Mouse (Mus musculus): ENCODE measurements around the gene Slc16a1. TPM values are rescaled to one million over a fixed set of nuclear protein-coding genes. Genes with fewer than 3 reads are reported as not detected.
A peak's percentile ranks its signal among the peaks of the same experiment; 100 is the strongest.

The Slc16a1 gene
- total and polyA plus RNA-seq, 3 experiments: 60.3 to 192 (median 97.5) TPM

- Histone ChIP-seq H3K36me3 (replicated peaks in 1 of 2; ENCODE audit: control insufficient read depth in 1 of 2, insufficient read depth in 1 of 2, low read length in 1 of 2) (peaks cover 0 to 10% of the 10 kb centered on the region in 2 experiments), H3K4me1 (ENCODE audit: control insufficient read depth in 1 of 2, insufficient read depth in 2 of 2) (peaks cover 5 to 66% of the 10 kb centered on the region in 2 experiments; a peak in 3 of 4 replicates), H3K9ac (ENCODE audit: insufficient read depth, low read depth) (no peak overlapping the region), H3K27me3 (replicated peaks) (no peaks in the 10 kb centered on the region), H3K9me3 (replicated peaks; ENCODE audit: low read length) (no peaks in the 10 kb centered on the region), H3K79me2 (replicated peaks; ENCODE audit: control insufficient read depth, extremely low read depth, insufficient read depth, poor library complexity, severe bottlenecking) (peaks cover 71% of the 10 kb centered on the region), H3K4me2 (ENCODE audit: insufficient read depth, low read depth, poor library complexity, severe bottlenecking) (0 out of 2 replicates have a peak overlapping the region, but pooled peaks have one; percentile 37), H3K4me3 (replicated peaks in 1 of 3; ENCODE audit: low read depth in 2 of 3, low read length in 2 of 3, poor library complexity in 1 of 3) (no peak overlapping the region), H3K27ac (ENCODE audit: insufficient read depth, low read depth) (0 out of 2 replicates have a peak overlapping the region, but pooled peaks have one; percentile 27)
- dilution Hi-C loops (cut with MboI; ENCODE audit: extremely low pct_ligation_motif_present, extremely low pct_unique_long_range_greater_than_20kb, low sequenced_read_pairs): no loop called here
- no peak for DNase-seq (ENCODE audit: extremely low read depth)
- no peak for TF ChIP-seq CHD2 (IDR thresholded peaks at IDR 0.05; ENCODE audit: low read length)
- TF ChIP-seq USF1 (IDR thresholded peaks at IDR 0.05; ENCODE audit: low read depth, low read length): no peak
- no peak for TF ChIP-seq CHD1 (IDR thresholded peaks at IDR 0.05; ENCODE audit: low read depth, low read length)
- no peak for TF ChIP-seq NELFE (IDR thresholded peaks at IDR 0.05; ENCODE audit: low read depth, low read length)
- no peak for TF ChIP-seq ZC3H11A (IDR thresholded peaks at IDR 0.05; ENCODE audit: low read depth, low read length)
- in situ Hi-C loops (cut with MboI; ENCODE audit: low pct_ligation_motif_present, low pct_unique_long_range_greater_than_20kb, low sequenced_read_pairs): no loop called here
These were observed 4.6 kb downstream of the Slc16a1 start for GRCm38 (mm10) chr3:104643113-104643512.

DNA sequence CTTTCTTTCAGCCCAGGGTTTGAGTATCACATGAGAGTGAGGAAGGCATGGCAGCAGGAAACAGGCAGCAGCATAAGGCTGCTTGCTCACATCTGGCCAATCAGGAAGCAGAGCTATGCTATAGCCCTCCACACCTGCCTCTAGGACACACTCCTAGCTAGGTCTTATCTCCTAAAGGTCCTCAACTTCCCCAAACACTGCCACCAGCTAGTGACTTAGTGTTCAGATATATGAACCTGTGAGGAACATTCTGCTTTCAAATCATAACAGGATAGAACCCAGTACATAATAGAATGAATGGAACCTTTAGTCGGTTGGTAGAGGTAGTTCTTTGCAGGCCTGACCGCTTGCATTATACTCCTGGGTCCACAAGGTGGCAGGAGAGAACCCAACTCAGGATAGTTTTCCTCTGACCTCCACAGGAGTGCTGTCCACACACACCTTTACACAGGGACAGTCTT is 5.4 kb downstream of the Slc16a1 start:
- no peaks in the 10 kb centered on the region for H3K9me3 ChIP-seq (replicated peaks; ENCODE audit: low read length)
- peaks cover 5 to 73% of the 10 kb centered on the region in 2 experiments; a peak in 3 of 4 replicates for H3K4me1 ChIP-seq (ENCODE audit: control insufficient read depth in 1 of 2, insufficient read depth in 2 of 2)
- no peaks in the 10 kb centered on the region for H3K27me3 ChIP-seq (replicated peaks)
- TF ChIP-seq SMC3 (IDR thresholded peaks at IDR 0.05; ENCODE audit: low read depth, low read length) (peak; percentile 66), IRF4 (IDR thresholded peaks at IDR 0.05; ENCODE audit: low read depth, low read length) (no peak), CTCF (conservative IDR thresholded peaks at IDR 0.05 in 1 of 2, IDR thresholded peaks at IDR 0.05 in 1 of 2; ENCODE audit: low read depth in 2 of 2, low read length in 2 of 2) (peak; percentile 58 to 76), MYC (IDR thresholded peaks at IDR 0.05; ENCODE audit: low read depth, low read length) (0 out of 2 replicates have a peak, but pooled peaks have one; percentile 32), RAD21 (IDR thresholded peaks at IDR 0.05; ENCODE audit: low read depth, low read length) (peak; percentile 47)
- peaks cover 76% of the 10 kb centered on the region for H3K79me2 ChIP-seq (replicated peaks; ENCODE audit: control insufficient read depth, extremely low read depth, insufficient read depth, poor library complexity, severe bottlenecking)
- H3K4me3 ChIP-seq (replicated peaks in 1 of 3; ENCODE audit: low read depth in 2 of 3, low read length in 2 of 3, poor library complexity in 1 of 3): no peak overlapping the region
- peak overlapping the region; percentile 37; the same call in 1 of the 2 replicates for H3K4me2 ChIP-seq (ENCODE audit: insufficient read depth, low read depth, poor library complexity, severe bottlenecking)
- H3K36me3 ChIP-seq (replicated peaks in 1 of 2; ENCODE audit: control insufficient read depth in 1 of 2, insufficient read depth in 1 of 2, low read length in 1 of 2): peaks cover 0 to 16% of the 10 kb centered on the region in 2 experiments
- peak; percentile 77 for DNase-seq (ENCODE audit: extremely low read depth)
- dilution Hi-C loops (cut with MboI; ENCODE audit: extremely low pct_ligation_motif_present, extremely low pct_unique_long_range_greater_than_20kb, low sequenced_read_pairs): no loop called here
- in situ Hi-C loops (cut with MboI; ENCODE audit: low pct_ligation_motif_present, low pct_unique_long_range_greater_than_20kb, low sequenced_read_pairs): no loop called here
- H3K27ac ChIP-seq (ENCODE audit: insufficient read depth, low read depth): no peak overlapping the region
- H3K9ac ChIP-seq (ENCODE audit: insufficient read depth, low read depth): no peak overlapping the region

DNA sequence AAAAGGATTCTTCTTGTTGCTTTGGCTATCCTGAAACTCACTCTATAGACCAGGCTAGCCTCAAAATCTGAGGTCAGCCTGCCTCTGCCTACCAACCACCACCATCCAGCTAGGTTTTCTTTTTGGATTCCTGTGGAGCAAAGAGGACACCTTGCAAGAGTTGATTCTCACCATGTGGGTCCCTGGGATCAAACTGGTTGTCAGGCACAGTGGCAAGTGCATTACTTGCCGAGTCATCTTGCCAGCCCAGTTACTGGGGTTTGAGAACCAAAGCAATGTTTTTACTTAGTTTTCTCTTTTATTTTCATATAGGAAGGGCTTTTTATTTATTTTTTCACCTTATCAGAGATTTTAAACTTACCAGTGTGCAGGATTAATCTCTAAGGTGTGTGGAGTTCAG is 5.9 kb downstream of the Slc16a1 start:
- Histone ChIP-seq H3K9me3 (replicated peaks; ENCODE audit: low read length) (no peaks in the 10 kb centered on the region), H3K36me3 (replicated peaks in 1 of 2; ENCODE audit: control insufficient read depth in 1 of 2, insufficient read depth in 1 of 2, low read length in 1 of 2) (peaks cover 0 to 21% of the 10 kb centered on the region in 2 experiments), H3K79me2 (replicated peaks; ENCODE audit: control insufficient read depth, extremely low read depth, insufficient read depth, poor library complexity, severe bottlenecking) (peaks cover 76% of the 10 kb centered on the region), H3K27me3 (replicated peaks) (no peaks in the 10 kb centered on the region), H3K9ac (ENCODE audit: insufficient read depth, low read depth) (no peak overlapping the region), H3K27ac (ENCODE audit: insufficient read depth, low read depth) (no peak overlapping the region), H3K4me1 (ENCODE audit: control insufficient read depth in 1 of 2, insufficient read depth in 2 of 2) (peaks cover 5 to 77% of the 10 kb centered on the region in 2 experiments; a peak in 3 of 4 replicates), H3K4me3 (replicated peaks in 1 of 3; ENCODE audit: low read depth in 2 of 3, low read length in 2 of 3, poor library complexity in 1 of 3) (no peak overlapping the region), H3K4me2 (ENCODE audit: insufficient read depth, low read depth, poor library complexity, severe bottlenecking) (no peak overlapping the region)
- dilution Hi-C loops (cut with MboI; ENCODE audit: extremely low pct_ligation_motif_present, extremely low pct_unique_long_range_greater_than_20kb, low sequenced_read_pairs) (no loop called here), in situ Hi-C loops (cut with MboI; ENCODE audit: low pct_ligation_motif_present, low pct_unique_long_range_greater_than_20kb, low sequenced_read_pairs) (no loop called here)
- TF ChIP-seq GABPA (IDR thresholded peaks at IDR 0.05; ENCODE audit: insufficient replicate concordance, low read depth, low read length) (no peak), SIN3A (IDR thresholded peaks at IDR 0.05; ENCODE audit: low read length) (no peak), ELF1 (IDR thresholded peaks at IDR 0.05; ENCODE audit: low read depth, low read length) (no peak), CTCF (conservative IDR thresholded peaks at IDR 0.05 in 1 of 2, IDR thresholded peaks at IDR 0.05 in 1 of 2; ENCODE audit: low read depth in 2 of 2, low read length in 2 of 2) (no peak), IRF4 (IDR thresholded peaks at IDR 0.05; ENCODE audit: low read depth, low read length) (no peak)
- DNase-seq (ENCODE audit: extremely low read depth): no peak
